Mouse (Mus musculus) Patski (cell line): ENCODE data around the gene Tas2r126. TPM values are rescaled to one million over a fixed set of nuclear protein-coding genes. Genes with fewer than 3 reads are reported as not detected.
A peak's percentile ranks its signal among the peaks of the same experiment; 100 is the strongest.
"Not testable (repeated sequence)": the region's sequence is repeated elsewhere in the genome, so short reads cannot be mapped to it uniquely, and the experiment has no call there.

Source experiments
- ATAC-seq: fragments of 100-300 bp; one replicate; pipeline ENCODE4 v1.8.0; 2021
- CTCF ChIA-PET: fragments of 350-600 bp; sonication (Branson Sonifier 250); formaldehyde crosslinking; loops from one replicate; lab custom pipeline; 2022; ENCODE audit warnings: inconsistent platforms; lab: Charles Lee
- POLR2A ChIA-PET: fragments of 350-600 bp; sonication (Branson Sonifier 250); formaldehyde crosslinking; loops from one replicate; lab custom pipeline; 2022; ENCODE audit warnings: antibody characterized with exemption, inconsistent platforms; lab: Charles Lee
- DNase-seq: peaks from one replicate; pipeline ENCODE4 v3.0.0-alpha.2; 2011; ENCODE audit warnings: low read depth, low spot score
- H3K27me3 ChIP-seq: fragments of 371-371 bp; one replicate; pipeline ENCODE4 v1.5.1; 2021
- CTCF ChIP-seq: fragments of 100-300 bp; IDR thresholded peaks from one replicate; pipeline ENCODE4 v1.5.1; 2021
- in situ Hi-C: fragments of 300-500 bp; cut with MboI; formaldehyde crosslinking; loops from 3 replicates; pipeline ENCODE4 v1.11.1; 2018; ENCODE audit warnings: low pct_unique_long_range_greater_than_20kb, mixed read lengths
- polyA plus RNA-seq: library from polyadenylated mRNA; unstranded; gene quantifications from one replicate; pipeline ENCODE4 v1.2.3, GENCODE M21; 2021

Tas2r126 gene
- polyA plus RNA-seq, 1 experiment from 2014 or later: not detected

DNA sequence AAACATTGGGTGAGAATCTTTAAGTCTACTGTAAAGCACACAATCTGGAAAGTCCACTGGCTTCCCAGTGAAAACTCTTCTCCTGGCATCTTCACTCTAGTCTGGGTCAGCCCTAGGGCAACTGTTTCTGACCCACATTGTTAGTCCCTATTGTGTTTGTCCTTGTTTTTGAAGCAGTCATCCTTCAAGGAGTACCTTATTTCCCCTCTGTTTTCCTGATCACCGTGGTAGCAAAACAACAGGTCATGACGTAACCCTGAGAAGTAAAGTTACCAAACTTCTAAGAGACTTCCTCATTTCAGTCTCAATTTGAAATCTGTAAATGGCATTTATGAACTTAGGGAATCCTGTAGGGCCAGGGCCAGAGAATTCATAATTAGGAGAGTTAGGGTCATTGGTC, 12.9 kb upstream of the Tas2r126 start:
- DNase-seq (no peak), ATAC-seq (peak; percentile 86)
- in situ Hi-C loops: no loop called here
- no peak for TF ChIP-seq CTCF
- POLR2A ChIA-PET: no interaction called here
- H3K27me3 ChIP-seq: no peaks in the 10 kb centered on the region
- CTCF ChIA-PET: interaction anchor here (1.0 kb wide), 1 partner anchor 97 kb away, joined by 3 read pairs; the partner anchor contains the start of gene Fam131b

DNA sequence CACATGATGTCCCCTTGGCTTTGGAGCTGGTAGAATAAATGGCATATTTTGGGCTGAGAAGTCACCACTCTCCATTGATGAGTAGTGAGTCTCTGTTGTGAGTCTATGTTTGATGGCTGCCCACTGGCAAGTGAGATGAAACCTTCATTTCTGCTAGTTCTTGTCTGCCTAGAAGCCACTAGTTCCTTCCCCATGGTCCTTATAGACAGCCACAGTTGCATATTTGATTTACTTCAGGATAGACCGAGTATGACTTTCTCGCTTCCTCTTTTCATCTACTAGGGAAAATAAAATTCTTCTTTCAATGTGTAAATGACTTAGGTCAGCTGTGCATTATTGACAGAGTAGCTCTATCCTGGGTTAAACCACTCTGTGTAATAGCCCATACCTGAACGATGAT, 9.9 kb upstream of the Tas2r126 start:
- no peak for ATAC-seq
- TF ChIP-seq CTCF: no peak
- CTCF ChIA-PET: interaction anchor here (1.3 to 1.6 kb wide), 2 partner anchors 8 to 28 kb away, joined by 5 read pairs; no protein-coding TSS in a partner anchor

DNA sequence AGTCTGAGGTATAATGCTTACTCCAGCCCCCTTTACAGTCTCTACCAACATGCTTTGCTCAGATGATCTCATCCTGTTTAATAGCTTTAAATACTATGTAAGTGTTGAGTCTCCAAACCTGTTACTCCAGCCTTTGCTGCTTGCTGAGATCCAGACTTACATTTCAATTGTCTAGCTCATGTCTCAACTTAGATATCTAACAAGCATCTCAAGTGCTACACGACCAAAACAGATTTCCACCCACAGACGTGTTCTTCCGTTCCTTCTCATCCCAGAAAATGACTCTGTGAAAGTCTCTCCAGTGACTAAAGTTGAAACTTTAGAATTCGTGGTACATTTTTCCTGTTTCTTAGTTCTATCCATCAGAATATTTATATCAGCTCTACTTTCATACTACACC, 8.0 kb upstream of the Tas2r126 start:
- DNase-seq (no peak), ATAC-seq (no peak)

More for the DNA sequence above, 9.9 kb upstream of the Tas2r126 start:
- in situ Hi-C loops: no loop called here
- POLR2A ChIA-PET: no interaction called here
- DNase-seq: no peak
- H3K27me3 ChIP-seq: no peaks in the 10 kb centered on the region

DNA sequence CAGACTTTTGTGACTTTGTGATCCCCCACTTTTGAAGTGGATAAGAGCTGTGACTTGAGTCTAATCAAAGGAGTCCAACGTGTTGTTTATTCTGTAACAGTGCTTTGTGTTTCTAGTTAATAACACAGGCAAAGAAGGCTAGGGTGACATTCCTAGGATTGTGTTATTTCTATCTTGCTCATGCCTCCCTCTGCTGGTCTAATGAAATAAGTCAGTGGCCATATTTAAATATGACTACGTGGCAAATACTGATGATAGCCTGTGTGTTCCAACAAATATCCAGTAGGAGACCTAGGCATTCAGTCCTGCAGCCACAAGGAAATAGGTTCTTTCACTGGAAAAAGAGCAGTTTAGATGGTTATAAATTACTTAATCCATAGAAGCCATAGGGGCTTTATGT, 781 bp upstream of the Tas2r126 start:
- no peaks in the 10 kb centered on the region for H3K27me3 ChIP-seq
- in situ Hi-C loops: no loop called here
- CTCF ChIA-PET: interaction anchor here (1.3 to 1.7 kb wide), 2 partner anchors 10 to 108 kb away, joined by 3 to 5 read pairs; no protein-coding TSS in a partner anchor
- POLR2A ChIA-PET: no interaction called here
- peak; percentile 44 for TF ChIP-seq CTCF
- DNase-seq (no peak), ATAC-seq (no peak)

More for the DNA sequence above, 8.0 kb upstream of the Tas2r126 start:
- ChIA-PET CTCF (interaction anchor here (0.9 kb wide), 1 partner anchor 12 kb away, joined by 3 read pairs; no protein-coding TSS in a partner anchor), POLR2A (interaction anchor here (1.3 kb wide), 1 partner anchor 30 kb away, joined by 3 read pairs; no protein-coding TSS in a partner anchor)
- in situ Hi-C loops: no loop called here
- H3K27me3 ChIP-seq: no peaks in the 10 kb centered on the region
- no peak for TF ChIP-seq CTCF

DNA sequence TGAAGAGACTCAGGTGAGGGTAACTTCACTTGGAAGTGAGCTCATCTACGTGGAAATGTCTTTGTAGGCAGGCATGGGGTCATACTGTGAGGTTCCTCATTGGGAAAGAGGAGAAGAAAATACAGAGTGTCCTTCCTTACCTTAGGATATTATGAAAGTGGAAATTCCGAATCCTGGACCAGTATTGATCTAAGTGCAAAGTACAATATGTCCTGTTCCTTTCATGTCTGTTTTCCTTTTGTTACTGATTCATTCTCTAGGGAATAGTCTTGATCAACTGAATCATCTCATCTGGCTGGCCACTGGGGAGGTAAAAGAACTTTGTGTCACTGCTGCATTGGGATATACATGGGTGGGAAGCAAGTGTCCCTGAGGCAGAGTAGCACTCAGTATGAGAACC, 1.2 kb downstream of the Tas2r126 start:
- no peak for DNase-seq
- no peaks in the 10 kb centered on the region for H3K27me3 ChIP-seq
- ATAC-seq: no peak
- TF ChIP-seq CTCF: no peak
- CTCF ChIA-PET: interaction anchor here (1.8 kb wide), 1 partner anchor 50 kb away, joined by 3 read pairs; no protein-coding TSS in a partner anchor
- in situ Hi-C loops: no loop called here
- POLR2A ChIA-PET: no interaction called here

DNA sequence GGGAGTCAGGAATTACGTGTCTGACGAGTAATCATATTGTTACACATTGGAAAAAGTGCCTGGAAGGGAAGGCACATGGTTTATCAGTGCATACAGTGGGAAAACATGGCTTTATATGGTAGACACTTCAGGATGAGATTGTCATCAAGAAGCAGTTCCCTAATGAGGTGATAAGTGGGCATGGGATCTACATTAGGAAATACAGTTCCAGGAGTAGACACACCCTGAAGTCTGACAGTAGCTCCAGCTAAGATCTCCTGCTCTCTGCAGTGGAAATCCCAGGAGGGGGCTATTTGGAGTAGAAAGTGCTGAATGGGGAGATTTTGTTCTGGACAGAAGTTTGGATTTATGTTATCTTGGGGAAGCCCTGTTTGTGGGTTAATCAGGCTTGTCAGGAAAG, 7.1 kb downstream of the Tas2r126 start:
- in situ Hi-C loops: no loop called here
- no peak for TF ChIP-seq CTCF
- no peaks in the 10 kb centered on the region for H3K27me3 ChIP-seq
- POLR2A ChIA-PET: no interaction called here
- no peak for ATAC-seq
- DNase-seq: no peak
- CTCF ChIA-PET: no interaction called here

DNA sequence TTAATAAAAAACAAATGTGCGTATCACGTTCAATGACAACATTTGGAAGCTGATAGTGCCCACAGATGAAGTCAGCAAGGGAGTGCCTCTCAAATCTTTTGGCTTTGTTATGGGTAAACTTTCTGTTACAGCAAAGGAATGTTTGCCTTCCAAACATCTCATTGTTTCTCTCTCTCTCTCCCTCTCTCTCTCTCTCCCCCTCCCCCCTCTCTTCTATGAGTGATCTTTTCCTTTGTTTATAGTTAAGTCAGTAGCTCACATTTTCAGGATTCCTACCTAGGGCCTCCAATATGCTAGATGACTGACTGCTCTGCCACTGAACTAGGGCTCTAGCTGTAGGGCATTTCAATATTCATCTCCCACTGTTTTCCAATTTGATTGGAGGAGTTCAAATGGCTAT, 10.2 kb downstream of the Tas2r126 start:
- DNase-seq (no peak), ATAC-seq (no peak)
- ChIA-PET POLR2A (interaction anchor here (1.2 kb wide), 1 partner anchor 43 kb away, joined by 3 read pairs; the partner anchor contains the start of gene Olfr456), CTCF (interaction anchor here (0.7 kb wide), 1 partner anchor 120 kb away, joined by 3 read pairs; no protein-coding TSS in a partner anchor)
- H3K27me3 ChIP-seq: no peaks in the 10 kb centered on the region
- no peak for TF ChIP-seq CTCF
- in situ Hi-C loops: no loop called here

DNA sequence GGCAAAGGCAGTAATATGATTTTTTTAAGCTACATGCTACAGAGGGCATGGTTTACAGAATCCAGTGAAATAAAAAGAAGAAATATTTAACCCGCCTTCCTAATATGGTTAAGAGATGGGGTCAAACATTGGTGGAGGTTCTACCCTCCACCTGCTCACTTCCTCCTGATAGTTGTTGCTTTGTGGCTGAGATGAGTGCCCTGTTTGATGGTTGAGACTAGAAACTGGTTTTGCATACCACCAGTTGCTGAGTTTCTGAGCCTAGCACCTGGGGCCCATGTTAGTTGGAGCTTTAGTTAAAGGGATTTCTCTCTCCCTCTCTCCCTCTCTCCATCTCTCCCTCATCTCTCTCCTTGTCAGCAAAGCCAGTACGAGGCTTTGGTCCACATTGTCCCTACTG, 13.0 kb downstream of the Tas2r126 start:
- CTCF ChIA-PET: no interaction called here
- no peak for DNase-seq
- ATAC-seq: no peak
- TF ChIP-seq CTCF: no peak
- in situ Hi-C loops: no loop called here
- no peaks in the 10 kb centered on the region for H3K27me3 ChIP-seq
- POLR2A ChIA-PET: no interaction called here

DNA sequence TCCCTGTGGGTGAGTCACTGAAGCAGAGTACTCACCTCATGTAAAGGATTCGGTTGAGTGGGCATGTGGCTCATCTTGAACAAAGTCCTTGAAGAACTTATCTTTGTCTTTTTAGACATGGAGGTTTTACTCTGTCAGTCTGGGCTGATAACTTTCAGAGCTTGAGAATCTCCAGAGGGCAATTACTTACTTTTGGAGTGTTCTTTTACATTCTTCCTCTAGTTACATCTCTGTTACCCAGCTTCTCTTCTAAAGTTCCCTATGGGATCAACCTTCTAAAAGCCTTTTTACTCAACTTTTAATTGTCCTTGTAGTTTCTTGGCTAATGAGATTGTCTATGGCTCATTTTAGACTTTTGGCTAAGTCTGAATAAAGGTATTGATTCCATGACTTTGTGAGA, 30.8 kb downstream of the Tas2r126 start, which contains the start of gene Olfr458:
Olfr458 (minus strand) TSS at position 101 of the 400 bp plus-strand sequence.
- no peak for ATAC-seq
- no peak for DNase-seq
- POLR2A ChIA-PET: no interaction called here
- H3K27me3 ChIP-seq: no peaks in the 10 kb centered on the region
- no peak for TF ChIP-seq CTCF
- CTCF ChIA-PET: interaction anchor here (1.1 kb wide), 1 partner anchor 9 kb away, joined by 3 read pairs; no protein-coding TSS in a partner anchor
- in situ Hi-C loops: no loop called here

DNA sequence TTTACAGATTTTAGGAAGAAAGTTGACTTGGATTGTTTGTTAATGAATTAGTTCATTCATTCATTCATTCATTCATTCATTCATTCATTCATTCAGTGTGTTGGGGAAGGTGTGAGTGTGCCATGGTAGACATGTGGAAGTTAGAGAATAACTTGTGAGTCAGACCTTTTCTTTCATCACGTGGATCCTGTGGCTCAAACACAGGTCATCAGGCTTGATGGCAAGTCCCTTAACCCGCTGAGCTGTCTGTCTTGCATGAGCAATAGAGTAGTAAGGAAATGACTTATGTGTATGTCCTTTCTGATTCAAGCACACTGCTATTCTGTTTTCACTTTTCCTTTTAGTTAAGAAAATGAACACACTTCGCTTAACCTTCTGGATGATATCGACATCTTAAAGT, 36.2 kb downstream of the Tas2r126 start:
- ChIA-PET CTCF (no interaction called here), POLR2A (no interaction called here)
- no peaks in the 10 kb centered on the region for H3K27me3 ChIP-seq
- in situ Hi-C loops: no loop called here
- TF ChIP-seq CTCF: no peak
- ATAC-seq (peak; percentile 26), DNase-seq (no peak)

DNA sequence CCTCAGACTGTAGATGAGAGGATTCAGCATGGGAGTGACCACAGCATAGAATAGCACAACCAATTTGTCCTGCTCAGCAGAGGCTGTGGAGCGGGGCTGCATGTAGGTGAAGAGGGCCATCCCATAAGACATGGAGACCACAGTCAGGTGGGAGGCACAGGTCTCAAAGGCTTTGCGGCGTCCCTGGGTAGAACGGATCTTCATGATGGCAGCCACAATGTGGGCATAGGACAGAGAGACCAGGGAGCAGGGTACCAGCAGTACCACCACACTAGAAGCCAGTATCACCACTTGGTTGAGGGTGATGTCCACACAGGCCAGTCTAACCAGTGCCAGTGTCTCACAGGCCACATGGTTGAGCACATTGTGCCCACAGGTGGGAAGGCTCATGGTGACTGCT, 37.0 kb downstream of the Tas2r126 start:
- in situ Hi-C loops: not testable (repeated sequence)

DNA sequence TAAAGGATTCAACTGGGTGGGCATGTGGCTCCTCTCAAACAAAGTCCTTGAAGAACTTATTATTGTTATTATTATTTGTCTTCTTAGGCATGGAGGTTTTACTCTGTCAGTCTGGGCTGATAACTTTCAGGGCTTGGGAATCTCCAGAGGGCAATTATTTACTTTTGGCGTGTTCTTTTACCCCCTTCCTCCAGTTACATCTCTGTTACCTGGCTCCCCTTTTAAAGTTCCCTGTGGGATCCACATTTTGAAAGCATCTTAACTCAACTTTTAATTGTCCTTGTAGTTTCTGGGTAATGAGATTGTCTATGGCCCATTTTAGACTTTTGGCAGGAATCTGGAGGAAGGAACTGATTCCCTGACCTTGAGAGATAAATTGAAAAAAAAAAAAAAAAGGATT, 41.9 kb downstream of the Tas2r126 start, which contains the start of gene Olfr457:
Olfr457 (minus strand) TSS at position 101 of the 400 bp plus-strand sequence.
- H3K27me3 ChIP-seq: no peaks in the 10 kb centered on the region
- TF ChIP-seq CTCF: no peak
- DNase-seq (no peak), ATAC-seq (no peak)
- CTCF ChIA-PET: no interaction called here
- POLR2A ChIA-PET: no interaction called here
- in situ Hi-C loops: no loop called here

More for the DNA sequence above, 37.0 kb downstream of the Tas2r126 start:
- DNase-seq, ATAC-seq, CTCF ChIA-PET, H3K27me3 ChIP-seq, POLR2A ChIA-PET: not testable (repeated sequence)
